Mouse (Mus musculus) liver, embryonic 12.5 days (tissue): ENCODE data around the gene Hexim2. TPM values are rescaled to one million over a fixed set of nuclear protein-coding genes. Genes with fewer than 3 reads are reported as not detected.

Experiments
- ATAC-seq: fragments of 200-750 bp; cut with Nextera tagmentation; 2 replicates; pipeline ENCODE4 v1.8.0; 2017; ENCODE audit warnings: moderate number of reproducible peaks, mild to moderate bottlenecking, moderate library complexity
- H3K27ac ChIP-seq: fragments of 300-500 bp; sonication (generic); 2 replicates; pipeline ENCODE4 v1.5.1; 2016; ENCODE audit warnings: mild to moderate bottlenecking
- H3K27me3 ChIP-seq: fragments of 300-500 bp; sonication (generic); replicated peaks from 2 replicates; pipeline ENCODE4 v1.6.1; 2016; ENCODE audit warnings: mild to moderate bottlenecking, moderate library complexity
- H3K36me3 ChIP-seq: fragments of 300-500 bp; sonication (generic); 2 replicates; pipeline ENCODE4 v1.6.1; 2016; ENCODE audit warnings: mild to moderate bottlenecking, moderate library complexity
- H3K4me1 ChIP-seq: fragments of 300-500 bp; sonication (generic); 2 replicates; pipeline ENCODE4 v1.6.1; 2016
- H3K4me2 ChIP-seq: fragments of 300-500 bp; sonication (generic); 2 replicates; pipeline ENCODE4 v1.6.1; 2016; ENCODE audit warnings: mild to moderate bottlenecking, moderate library complexity
- H3K4me3 ChIP-seq: fragments of 300-500 bp; sonication (generic); 2 replicates; pipeline ENCODE4 v1.5.1; 2016; ENCODE audit warnings: mild to moderate bottlenecking, moderate library complexity
- H3K9ac ChIP-seq: fragments of 300-500 bp; sonication (generic); 2 replicates; pipeline ENCODE4 v1.6.1; 2016; ENCODE audit warnings: mild to moderate bottlenecking, moderate library complexity
- H3K9me3 ChIP-seq: fragments of 300-500 bp; sonication (generic); replicated peaks from 2 replicates; pipeline ENCODE4 v1.6.1; 2016; ENCODE audit warnings: mild to moderate bottlenecking, moderate library complexity
- WGBS: fragments of 180-500 bp; shearing (Covaris S2); methylation state at CpG from one replicate; pipeline ENCODE4 v1.1.7; 2016; ENCODE audit not compliant: insufficient replicate concordance; 5-methylcytosine and 5-hydroxymethylcytosine counted together
- polyA plus RNA-seq: library from polyadenylated mRNA; unstranded; fragments of >200 nt; fragmentation: Nextera tagmentation; extraction: Ambion mirVana; gene quantifications from 2 replicates; pipeline ENCODE4 v1.2.1, GENCODE M21; 2016

Gene Hexim2
- polyA plus RNA-seq, 1 experiment from 2014 or later: 9.5 TPM

DNA sequence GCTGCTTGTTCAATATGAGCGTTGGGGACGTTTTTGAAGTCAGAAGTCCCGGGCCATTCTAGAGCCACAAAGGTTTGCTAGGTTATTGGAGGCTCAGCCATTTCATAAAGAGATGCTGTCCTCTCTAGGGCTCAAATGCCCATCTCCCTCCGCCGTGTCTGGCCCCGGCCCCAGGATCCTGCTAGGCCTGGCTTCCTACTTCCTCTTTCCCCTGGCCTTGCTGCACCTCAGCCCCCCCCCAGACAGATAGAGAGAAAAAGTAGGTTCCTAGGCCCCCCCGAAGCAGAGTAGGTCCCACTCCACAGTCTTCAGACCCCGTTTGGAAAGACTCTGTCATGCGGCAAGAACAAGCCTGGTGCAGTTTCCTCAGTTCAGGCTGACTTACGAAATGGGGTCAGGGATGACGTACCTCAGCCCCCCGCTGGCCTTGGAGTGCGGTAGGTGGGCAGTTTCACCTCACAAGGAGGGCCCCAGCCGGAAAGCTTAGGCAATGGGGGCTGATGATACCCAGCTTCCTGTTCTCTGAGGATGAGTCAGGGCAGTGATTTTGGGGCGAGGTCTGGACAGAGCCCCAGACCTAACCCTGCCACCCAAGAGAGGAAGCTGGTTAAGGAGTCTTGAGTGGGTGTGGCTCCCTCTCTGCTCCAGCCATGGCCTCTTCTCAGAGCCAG is 45.7 kb downstream of the Hexim2 start:
- ATAC-seq: no peak
- Histone ChIP-seq H3K36me3 (no peaks in the 10 kb centered on the region), H3K4me2 (no peak overlapping the region), H3K4me3 (no peak overlapping the region), H3K27ac (no peak overlapping the region), H3K4me1 (peaks cover 51% of the 10 kb centered on the region), H3K27me3 (peaks cover 9% of the 10 kb centered on the region), H3K9ac (no peak overlapping the region), H3K9me3 (no peaks in the 10 kb centered on the region)
- WGBS: 39% methylated on average over 15 of the region's 15 CpGs

DNA sequence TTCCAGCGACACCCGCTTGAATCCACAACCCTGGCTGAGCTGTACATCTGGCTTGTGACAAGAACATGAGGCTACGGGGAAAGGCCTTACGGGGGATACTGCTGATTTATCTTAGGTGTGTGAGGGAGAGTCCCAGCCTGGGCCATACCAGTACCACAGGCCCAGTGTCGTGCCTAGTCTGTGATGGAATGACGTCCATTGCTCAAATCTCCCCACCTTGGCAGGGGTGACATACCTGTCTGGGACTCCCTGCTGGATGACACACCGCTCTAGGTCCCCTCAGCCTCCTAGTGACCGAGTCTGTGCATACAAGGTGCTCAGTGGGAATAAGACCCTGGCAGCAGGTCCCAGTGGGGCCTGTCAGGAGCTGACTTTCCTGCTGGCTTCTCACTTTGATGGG is 46.5 kb downstream of the Hexim2 start:
- H3K4me1 ChIP-seq: peaks cover 43% of the 10 kb centered on the region
- H3K36me3 ChIP-seq: no peaks in the 10 kb centered on the region
- ATAC-seq: no peak
- 77% methylated on average over 8 of the region's 8 CpGs for WGBS
- no peaks in the 10 kb centered on the region for H3K9me3 ChIP-seq
- no peak overlapping the region for H3K9ac ChIP-seq
- H3K27ac ChIP-seq: no peak overlapping the region
- H3K4me2 ChIP-seq: no peak overlapping the region
- H3K4me3 ChIP-seq: no peak overlapping the region
- peaks cover 2% of the 10 kb centered on the region; the same call in 1 of the 2 replicates for H3K27me3 ChIP-seq

- H3K4me1 ChIP-seq: peaks cover 28% of the 10 kb centered on the region
- H3K9me3 ChIP-seq: no peaks in the 10 kb centered on the region
- 50% methylated on average over 1 of the region's 1 CpGs for WGBS
- no peak overlapping the region for H3K4me3 ChIP-seq
- no peak for ATAC-seq
- no peak overlapping the region for H3K9ac ChIP-seq
- no peak overlapping the region for H3K27ac ChIP-seq
- H3K4me2 ChIP-seq: no peak overlapping the region
- H3K36me3 ChIP-seq: no peaks in the 10 kb centered on the region
- H3K27me3 ChIP-seq: no peaks in the 10 kb centered on the region
These were observed 48.2 kb downstream of the Hexim2 start for GRCm38 (mm10) chr11:103180426-103180825.

GRCm38 (mm10) chr11:103181349-103181748 is 49.1 kb downstream of the Hexim2 start:
- Histone ChIP-seq H3K27me3 (no peaks in the 10 kb centered on the region), H3K9me3 (no peaks in the 10 kb centered on the region)

DNA sequence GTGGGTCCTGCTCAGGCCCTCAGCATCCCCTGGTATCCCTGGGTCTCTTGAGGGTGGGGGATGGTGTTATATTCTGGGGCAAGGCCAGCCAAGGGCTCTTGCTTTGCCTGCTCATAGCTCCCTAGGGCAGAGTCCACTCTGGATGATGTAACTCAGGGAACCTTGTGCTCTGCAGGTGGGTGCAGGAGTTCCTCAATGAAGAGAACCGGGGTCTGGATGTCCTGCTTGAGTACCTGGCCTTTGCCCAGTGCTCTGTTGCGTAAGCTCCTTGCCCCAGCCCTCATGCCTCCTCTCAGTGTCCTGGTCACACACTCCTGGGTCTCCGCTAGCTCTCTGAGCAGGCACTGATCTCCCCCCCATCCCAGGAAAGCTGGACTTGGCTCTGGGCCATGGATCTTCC is 49.7 kb downstream of the Hexim2 start:
- no peak overlapping the region for H3K4me3 ChIP-seq
- no peaks in the 10 kb centered on the region for H3K36me3 ChIP-seq
- no peaks in the 10 kb centered on the region for H3K9me3 ChIP-seq
- H3K27ac ChIP-seq: no peak overlapping the region
- WGBS: 87% methylated on average over 3 of the region's 3 CpGs
- peaks cover 13% of the 10 kb centered on the region; the same call in 1 of the 2 replicates for H3K4me1 ChIP-seq
- H3K9ac ChIP-seq: no peak overlapping the region
- no peak for ATAC-seq
- no peak overlapping the region for H3K4me2 ChIP-seq
- H3K27me3 ChIP-seq: no peaks in the 10 kb centered on the region

More at GRCm38 (mm10) chr11:103181349-103181748, 49.1 kb downstream of the Hexim2 start:
- Histone ChIP-seq H3K27ac (no peak overlapping the region), H3K4me1 (peaks cover 19% of the 10 kb centered on the region; the same call in 1 of the 2 replicates), H3K4me2 (no peak overlapping the region), H3K4me3 (no peak overlapping the region), H3K9ac (no peak overlapping the region), H3K36me3 (no peaks in the 10 kb centered on the region)
- ATAC-seq: no peak
- 74% methylated on average over 9 of the region's 9 CpGs for WGBS

- Histone ChIP-seq H3K4me1 (no peaks in the 10 kb centered on the region), H3K4me2 (no peak overlapping the region), H3K9ac (no peak overlapping the region), H3K27ac (no peak overlapping the region), H3K9me3 (no peaks in the 10 kb centered on the region), H3K27me3 (no peaks in the 10 kb centered on the region), H3K4me3 (no peak overlapping the region), H3K36me3 (peaks cover 2% of the 10 kb centered on the region; the same call in 1 of the 2 replicates)
- no peak for ATAC-seq
- WGBS: 46% methylated on average over 2 of the region's 2 CpGs
These were observed 52.7 kb downstream of the Hexim2 start for GRCm38 (mm10) chr11:103184891-103185290.

Other genes with a start within 250 kb of the Hexim2 start
- not detected in 2 replicates for gene Fam187a, start 247.3 kb upstream of the Hexim2 start, polyA plus RNA-seq
- 7.3 and 7.6 TPM in 2 replicates for gene Gfap, start 231.5 kb upstream of the Hexim2 start, polyA plus RNA-seq
- 12.4 and 14.0 TPM in 2 replicates for gene Kif18b, start 207.3 kb upstream of the Hexim2 start, polyA plus RNA-seq
- 0.72 and 0.75 TPM in 2 replicates for gene C1ql1, start 185.7 kb upstream of the Hexim2 start, polyA plus RNA-seq
- gene Nmt1, start 104.2 kb upstream of the Hexim2 start, polyA plus RNA-seq: 47.9 and 54.8 TPM in 2 replicates
- 41.0 and 41.7 TPM in 2 replicates for gene Dcakd, start 104.1 kb upstream of the Hexim2 start, polyA plus RNA-seq
- 0.74 and 0.79 TPM in 2 replicates for gene Plcd3, start 30.8 kb upstream of the Hexim2 start, polyA plus RNA-seq
- gene Acbd4, start 30.7 kb upstream of the Hexim2 start, polyA plus RNA-seq: 40.6 and 46.1 TPM in 2 replicates
- 2.4 and 3.0 TPM in 2 replicates for gene Hexim1, start 16.2 kb upstream of the Hexim2 start, polyA plus RNA-seq
- gene Fmnl1, start 38.7 kb downstream of the Hexim2 start, polyA plus RNA-seq: 5.2 and 5.7 TPM in 2 replicates
- 0.11 TPM in 1 of 2 replicates, not detected in the other for gene 1700023F06Rik, start 76.1 kb downstream of the Hexim2 start, polyA plus RNA-seq
- gene Spata32, start 86.0 kb downstream of the Hexim2 start, polyA plus RNA-seq: not detected in 2 replicates
- gene Map3k14, start 135.0 kb downstream of the Hexim2 start, polyA plus RNA-seq: 0.84 and 0.93 TPM in 2 replicates
- gene Arhgap27, start 231.3 kb downstream of the Hexim2 start, polyA plus RNA-seq: 2.7 and 4.0 TPM in 2 replicates